Mouse (Mus musculus): ENCODE data around the gene Tnfsf8. TPM values are rescaled to one million over a fixed set of nuclear protein-coding genes. Genes with fewer than 3 reads are reported as not detected.

Tnfsf8 gene
- polyA plus RNA-seq (2015; fragmentation: Nextera tagmentation; extraction: Ambion mirVana): 0.07 TPM in 1 of 2 replicates, not detected in the other

GRCm38 (mm10) chr4:63860688-63861540, at the start of gene Tnfsf8:
TSS of gene Tnfsf8 (minus strand) at chr4:63861347.

Other genes with a start within 250 kb of the Tnfsf8 start
- gene Tex48, start 238.9 kb downstream of the Tnfsf8 start, polyA plus RNA-seq (2015; fragmentation: Nextera tagmentation; extraction: Ambion mirVana): not detected in 2 replicates
- gene Gm11214, start 198.0 kb downstream of the Tnfsf8 start, polyA plus RNA-seq (2015; fragmentation: Nextera tagmentation; extraction: Ambion mirVana): not detected in 2 replicates
- 0.13 TPM in 1 of 2 replicates, not detected in the other for gene Tnfsf15, start 116.2 kb downstream of the Tnfsf8 start, polyA plus RNA-seq (2015; fragmentation: Nextera tagmentation; extraction: Ambion mirVana)
- 26.9 and 38.5 TPM in 2 replicates for gene Tnc, start 185.7 kb upstream of the Tnfsf8 start, polyA plus RNA-seq (2015; fragmentation: Nextera tagmentation; extraction: Ambion mirVana)